Mouse (Mus musculus): ENCODE data around the gene Retnla. TPM values are rescaled to one million over a fixed set of nuclear protein-coding genes. Genes with fewer than 3 reads are reported as not detected.
"Not testable (repeated sequence)": the region's sequence is repeated elsewhere in the genome, so short reads cannot be mapped to it uniquely, and the experiment has no call there.

The Retnla gene
- total RNA-seq (2022), result 10 to 100 TPM in 3 of 4 experiments, 1 to 10 TPM in 1; 6.7 to 31.3 (median 12.1) TPM

DNA sequence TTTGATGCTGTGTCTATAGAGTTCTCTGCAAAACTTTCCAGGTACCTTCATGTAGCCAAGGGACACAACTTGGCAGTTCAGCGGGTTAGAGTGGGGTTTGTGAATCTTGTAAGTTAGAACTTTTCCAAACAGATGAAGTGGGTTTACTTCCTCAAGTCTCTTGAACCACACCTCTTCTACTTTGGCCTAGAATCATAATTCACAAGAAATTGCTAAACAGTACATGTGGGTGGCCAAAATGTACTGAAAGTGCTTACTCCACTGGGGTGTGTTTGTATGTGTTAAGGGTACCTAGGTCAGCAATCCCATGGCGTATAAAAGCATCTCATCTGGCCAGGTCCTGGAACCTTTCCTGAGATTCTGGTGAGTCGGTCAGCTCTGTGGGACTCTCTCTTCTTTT, at the start of gene Retnla:
Retnla (plus strand) TSS at position 286 of the 400 bp plus-strand sequence.
- DNase-seq, result no peak

- no peak for DNase-seq
Measured at GRCm38 (mm10) chr16:48798285-48798684, 44.1 kb upstream of the Retnla start.

GRCm38 (mm10) chr16:48799470-48799869, 42.9 kb upstream of the Retnla start:
- DNase-seq, result peak; percentile 4

DNA sequence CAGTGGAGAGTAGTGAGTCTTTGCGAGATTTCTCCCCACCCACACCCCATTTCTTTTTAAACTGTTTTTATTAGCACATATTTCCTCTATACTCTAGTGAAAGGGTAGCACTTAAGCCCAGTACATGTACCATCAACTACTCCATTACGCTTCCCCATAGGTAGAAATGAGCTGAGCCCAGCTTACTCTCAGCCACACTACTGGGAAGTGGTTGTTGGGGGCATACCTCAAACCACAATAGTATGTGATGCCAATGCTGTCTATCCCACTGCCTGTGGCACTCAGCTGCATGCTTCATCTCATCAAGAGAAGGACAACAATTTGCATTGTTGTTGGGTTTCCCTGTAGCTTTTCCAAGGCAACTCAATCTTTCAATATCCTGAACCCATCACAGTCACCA, 41.4 kb upstream of the Retnla start:
- DNase-seq, result no peak

DNA sequence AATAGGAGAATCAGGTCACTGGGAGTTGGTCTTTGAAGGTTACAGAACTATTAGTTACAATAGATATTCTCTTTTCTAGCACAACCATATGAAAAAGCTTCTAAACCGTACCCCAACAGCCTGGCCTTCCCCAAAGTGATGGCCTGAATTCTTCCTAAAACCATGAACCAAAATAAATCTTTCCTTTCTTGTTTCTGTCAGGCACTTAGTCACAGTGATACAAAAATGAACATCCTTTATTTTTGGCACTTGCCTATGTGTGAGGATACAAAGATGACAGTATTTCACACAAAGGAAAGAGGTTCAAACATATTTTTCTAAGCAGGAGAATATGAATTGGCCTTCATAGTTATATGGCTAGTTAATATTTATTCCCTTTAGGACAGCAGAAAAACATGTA, 36.9 kb upstream of the Retnla start:
- no peak for DNase-seq

GRCm38 (mm10) chr16:48806521-48806920, 35.8 kb upstream of the Retnla start:
- DNase-seq, result no peak

DNA sequence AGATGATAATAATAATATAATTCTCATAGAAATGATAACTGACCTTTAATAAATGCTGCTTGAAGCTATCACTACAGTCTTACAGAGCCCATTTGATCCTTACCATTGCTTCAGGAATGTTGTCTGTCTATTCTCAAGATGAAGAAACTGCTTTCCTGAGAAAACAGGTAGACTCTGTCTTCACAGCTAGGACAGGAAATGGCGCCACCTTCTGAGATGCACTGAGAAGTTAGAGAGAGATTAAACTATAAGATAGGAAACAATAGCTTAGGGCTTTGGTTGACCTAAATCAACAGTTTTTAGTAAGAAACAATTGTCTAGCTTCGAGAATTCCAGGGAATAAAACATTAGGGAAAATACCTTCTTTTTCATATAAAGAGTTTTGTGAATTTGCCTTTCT, 33.0 kb upstream of the Retnla start:
- no peak for DNase-seq

DNA sequence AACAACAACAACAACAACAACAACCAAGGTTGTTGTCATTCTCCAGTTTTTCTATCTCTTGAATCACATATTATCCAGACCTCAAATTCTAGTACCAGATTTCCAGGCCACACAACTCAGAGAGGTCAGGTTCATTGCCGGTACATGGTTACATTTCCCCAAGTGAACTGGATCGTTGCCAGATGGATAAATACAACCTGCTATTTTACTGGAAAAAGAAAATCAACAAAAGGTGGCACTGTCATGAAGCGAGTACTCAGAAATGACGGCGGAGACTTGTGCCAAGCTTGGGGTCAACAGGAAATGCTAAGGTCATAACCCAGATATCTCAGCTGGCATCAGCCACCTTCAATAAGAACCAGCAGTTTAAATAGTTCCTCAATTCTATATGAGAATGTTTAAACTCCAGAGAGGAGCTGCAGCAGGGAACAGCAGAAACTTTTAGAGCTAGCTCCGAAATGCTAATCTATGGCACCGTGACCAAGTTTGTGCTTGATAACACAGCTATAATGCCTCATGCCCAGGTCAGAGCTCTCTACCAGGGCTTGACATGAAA, 30.4 kb upstream of the Retnla start:
- no peak for DNase-seq

- no peak for DNase-seq
Measured at GRCm38 (mm10) chr16:48816695-48817094, 25.7 kb upstream of the Retnla start, which contains the start of gene Retnlb. Retnlb (plus strand) TSS chr16:48816856.

DNA sequence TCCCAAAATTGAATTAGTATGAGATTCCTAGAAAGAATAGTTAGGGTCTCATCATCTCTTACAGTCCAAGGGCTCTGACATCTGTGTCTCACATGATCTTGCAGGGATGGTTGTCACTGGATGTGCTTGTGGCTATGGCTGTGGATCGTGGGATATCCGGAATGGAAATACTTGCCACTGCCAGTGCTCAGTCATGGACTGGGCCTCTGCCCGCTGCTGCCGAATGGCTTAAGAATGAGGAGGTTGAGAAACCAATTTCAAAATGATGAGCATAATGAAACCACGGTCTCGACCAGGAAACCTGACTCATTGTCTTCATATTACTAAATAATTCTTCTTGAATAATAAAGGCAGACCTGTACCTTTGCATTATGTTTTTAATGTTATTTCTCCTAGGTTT, 23.8 kb upstream of the Retnla start:
- DNase-seq, result no peak

DNA sequence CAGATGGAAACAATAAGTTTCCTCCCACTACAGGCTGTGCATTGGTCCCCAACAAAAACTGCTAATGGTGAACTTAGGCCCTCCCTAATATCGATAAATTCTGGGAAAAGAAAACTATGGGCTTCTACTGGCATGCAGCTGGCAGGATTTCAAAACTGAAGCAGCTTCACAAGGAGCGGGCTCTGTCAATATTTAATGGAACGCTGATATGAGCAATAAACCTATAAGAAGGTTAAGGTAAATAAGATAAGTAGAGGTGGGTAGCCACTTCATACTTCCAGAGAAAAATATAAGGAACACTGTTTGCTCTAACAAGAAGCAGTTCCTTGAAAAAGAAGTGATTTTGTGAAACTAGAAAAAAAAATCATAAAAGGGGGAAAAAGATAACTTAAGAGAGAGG, 15.9 kb upstream of the Retnla start:
- DNase-seq, result no peak

DNA sequence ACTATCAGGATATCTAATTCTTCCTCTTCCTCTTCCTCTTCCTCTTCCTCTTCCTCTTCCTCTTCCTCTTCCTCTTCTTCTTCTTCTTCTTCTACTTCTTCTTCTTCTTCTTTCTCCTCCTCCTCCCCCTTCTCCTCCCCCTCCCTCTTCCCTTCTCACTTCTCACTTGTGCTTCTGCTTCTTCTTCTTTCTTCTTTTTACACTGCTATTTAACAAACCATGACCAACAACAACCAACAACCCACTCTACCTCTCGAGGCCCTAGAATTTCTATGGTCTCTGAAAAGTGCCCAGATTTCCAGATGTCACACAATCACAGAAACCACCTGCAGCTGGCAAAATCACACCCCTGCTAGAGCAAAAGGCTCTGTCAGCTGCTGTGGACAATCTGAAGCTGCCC, 14.7 kb upstream of the Retnla start:
- DNase-seq, result no peak

DNA sequence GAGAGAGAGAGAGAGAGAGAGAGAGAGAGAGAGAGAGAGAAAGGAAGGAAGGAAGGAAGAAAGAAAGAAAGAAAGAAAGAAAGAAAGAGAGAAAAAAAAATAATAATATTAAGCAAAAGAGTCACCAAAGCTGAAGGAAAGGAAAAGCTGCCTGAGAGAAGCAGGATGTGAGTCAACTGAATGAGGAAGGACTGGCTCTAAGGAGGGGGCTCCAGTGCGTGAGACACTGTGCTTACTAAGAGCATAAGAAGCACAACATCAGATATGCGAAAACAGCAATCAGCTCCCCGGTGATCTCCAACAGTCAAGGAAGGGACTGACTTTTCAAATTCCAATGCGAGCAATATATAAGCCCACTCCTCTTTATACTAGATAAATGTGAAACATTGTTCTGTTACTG, 13.3 kb upstream of the Retnla start:
- DNase-seq, result no peak

GRCm38 (mm10) chr16:48832055-48832454, 10.3 kb upstream of the Retnla start:
- no peak for DNase-seq

DNA sequence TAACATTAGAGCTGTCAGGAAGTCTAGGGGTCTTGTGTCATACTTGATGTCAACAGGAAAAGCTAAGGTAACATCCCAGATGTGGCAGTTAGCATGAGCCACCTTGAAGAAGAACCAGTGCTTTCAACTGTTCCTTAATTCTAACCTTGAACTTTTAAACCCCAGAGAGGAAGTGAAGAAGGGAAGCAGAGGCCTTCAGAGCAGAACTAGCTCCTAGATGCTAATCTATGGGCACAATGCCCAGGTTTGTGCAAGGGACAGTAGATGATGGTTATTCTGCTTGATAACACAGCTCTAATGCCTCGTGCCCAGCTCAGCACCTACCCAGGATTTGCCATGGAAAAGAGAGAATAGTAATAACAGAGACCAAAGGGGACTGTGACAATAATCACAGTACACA, 8.7 kb upstream of the Retnla start:
- not testable (repeated sequence) for DNase-seq

DNA sequence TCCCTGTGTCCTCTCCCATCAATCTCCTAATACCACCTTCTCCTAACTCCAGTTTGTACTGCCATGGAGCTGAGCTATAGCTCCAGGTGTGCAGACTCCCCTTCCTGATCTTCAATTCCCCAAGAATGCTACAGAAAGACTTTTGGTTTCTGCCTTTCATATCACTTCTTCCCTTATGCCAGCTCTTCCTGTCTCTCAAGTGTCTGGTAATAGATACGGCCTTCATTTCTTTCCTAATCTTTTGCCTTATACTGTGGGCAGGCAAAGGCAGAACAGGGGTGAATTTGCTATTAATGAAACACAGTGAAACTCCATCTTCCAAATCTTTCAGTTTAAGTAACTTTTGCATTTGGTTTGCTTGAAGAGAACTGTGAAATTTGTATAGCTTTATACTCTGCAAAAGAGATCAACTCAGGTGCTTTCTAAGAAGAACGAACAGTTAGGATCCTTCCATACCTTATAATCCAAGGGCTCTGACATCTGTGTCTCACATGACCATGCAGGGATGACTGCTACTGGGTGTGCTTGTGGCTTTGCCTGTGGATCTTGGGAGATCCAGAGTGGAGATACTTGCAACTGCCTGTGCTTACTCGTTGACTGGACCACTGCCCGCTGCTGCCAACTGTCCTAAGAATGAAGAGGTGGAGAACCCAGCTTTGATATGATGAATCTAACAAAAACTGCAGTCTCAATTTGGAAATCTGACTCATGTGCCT, 1.5 kb downstream of the Retnla start:
- no peak for DNase-seq

- not testable (repeated sequence) for DNase-seq
Measured at GRCm38 (mm10) chr16:48865004-48865403, 22.7 kb downstream of the Retnla start.

GRCm38 (mm10) chr16:48867690-48868089, 25.3 kb downstream of the Retnla start:
- no peak for DNase-seq

DNA sequence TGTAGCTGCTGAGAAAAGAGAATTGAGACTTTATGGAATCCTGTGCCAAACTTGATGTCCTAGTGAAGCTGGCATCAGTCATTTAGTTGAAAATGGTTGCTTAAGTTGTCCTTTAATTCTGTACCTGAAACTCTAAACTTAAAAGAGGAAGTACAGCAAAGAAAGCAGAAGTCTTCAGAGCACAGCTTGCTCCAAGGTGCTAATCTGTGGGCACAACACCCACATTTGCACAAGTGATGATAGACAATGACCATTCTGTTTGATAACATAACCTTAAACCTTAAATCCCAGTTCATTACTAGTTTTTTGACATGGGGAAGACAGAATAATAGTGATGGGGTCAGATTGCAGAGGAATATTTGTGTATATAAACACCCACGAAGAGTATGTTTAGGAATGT, 26.3 kb downstream of the Retnla start:
- no peak for DNase-seq

GRCm38 (mm10) chr16:48869671-48870070, 27.3 kb downstream of the Retnla start:
- DNase-seq, result no peak

- DNase-seq, result no peak
Measured at GRCm38 (mm10) chr16:48871754-48872153, 29.4 kb downstream of the Retnla start.

- no peak for DNase-seq
Measured at GRCm38 (mm10) chr16:48872321-48872720, 30.0 kb downstream of the Retnla start, which contains the start of gene Retnlg. Retnlg (plus strand) TSS chr16:48872621.

DNA sequence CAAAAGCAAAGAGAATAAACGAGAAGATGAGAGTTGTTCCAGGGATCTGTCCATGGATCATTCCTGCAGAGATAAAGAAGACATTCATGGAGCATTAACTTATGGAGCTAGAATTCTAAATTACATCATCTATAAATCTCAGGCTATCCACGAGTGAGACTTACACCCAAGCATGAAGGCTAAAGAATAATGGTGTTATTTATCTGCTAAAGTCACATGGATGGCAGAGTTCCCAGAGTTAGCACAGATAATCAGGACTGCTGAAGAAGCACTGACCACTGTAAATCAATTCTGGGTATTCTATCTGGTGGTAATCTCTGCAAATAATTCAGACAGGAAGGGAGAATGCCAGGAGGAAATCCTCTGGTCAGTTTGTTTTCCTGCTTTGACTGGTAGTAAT, 48.4 kb downstream of the Retnla start:
- DNase-seq, result no peak
